Mouse (Mus musculus) thymus, postnatal 10 days (tissue): ENCODE results near the gene Abat.
A peak's percentile ranks its signal among the peaks of the same experiment; 100 is the strongest.

Source experiments
- DNase-seq, 2 experiments: peaks; one replicate each; pipeline ENCODE4 v3.0.0; 2021; ENCODE audit warnings: low spot score in 2 of 2

Abat gene

DNA sequence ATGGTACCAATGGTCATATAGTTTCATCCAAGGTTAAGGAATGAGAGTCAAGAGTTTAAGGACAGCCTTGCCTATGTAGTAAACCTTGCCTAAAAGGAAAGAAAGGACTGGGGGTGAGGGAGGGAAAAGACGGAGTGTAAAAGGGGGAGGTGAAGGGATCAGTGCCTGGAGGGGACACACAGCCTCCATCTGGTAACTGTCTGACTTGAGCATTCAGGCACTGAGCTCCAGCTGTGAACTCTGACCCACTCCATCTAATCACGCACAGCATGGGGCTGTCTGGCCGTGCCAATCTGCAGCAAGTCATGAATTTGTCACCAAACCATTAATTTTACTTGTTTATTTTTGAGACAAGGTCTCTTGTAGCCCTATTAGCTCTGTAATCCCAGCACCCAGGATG, 60.5 kb downstream of the Abat start:
- DNase-seq, result no peak

DNA sequence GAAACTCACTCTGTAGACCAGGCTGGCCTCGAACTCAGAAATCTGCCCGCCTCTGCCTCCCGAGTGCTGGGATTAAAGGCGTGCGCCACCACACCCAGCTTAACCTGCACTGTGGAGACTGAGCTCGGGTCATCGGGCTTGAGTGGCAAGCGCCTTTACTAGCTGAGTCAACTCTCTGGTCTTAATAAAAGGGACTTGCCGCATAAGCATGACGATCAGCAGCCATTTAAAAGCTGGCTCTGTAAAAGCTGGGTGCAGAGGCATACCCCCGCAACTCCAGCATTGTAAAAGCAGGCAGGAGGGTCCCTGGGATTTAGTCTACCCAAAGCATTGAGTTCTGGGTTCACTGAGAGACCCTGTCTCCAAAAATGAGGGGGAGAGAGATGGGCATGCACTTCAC, 61.1 kb downstream of the Abat start:
- DNase-seq, result no peak

DNA sequence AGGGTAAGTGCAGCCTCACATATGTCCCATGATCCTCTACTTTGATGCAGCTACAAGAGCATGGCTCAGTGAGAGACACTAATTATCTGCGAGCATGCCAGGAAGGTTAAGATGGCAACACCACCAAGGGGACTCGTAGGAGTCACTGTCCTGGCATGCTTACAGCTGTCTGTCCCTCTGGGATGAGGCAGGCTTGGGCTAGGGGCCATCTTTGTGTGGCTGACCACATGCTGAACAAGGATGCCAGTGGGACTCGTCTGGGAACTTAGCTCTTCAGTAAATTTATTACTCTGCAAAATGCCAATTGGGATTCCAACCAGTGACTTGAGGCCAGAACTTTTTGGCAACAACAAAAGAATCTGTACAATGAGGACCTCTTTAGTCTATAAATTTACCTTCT, 62.9 kb downstream of the Abat start:
- DNase-seq, result no peak

DNA sequence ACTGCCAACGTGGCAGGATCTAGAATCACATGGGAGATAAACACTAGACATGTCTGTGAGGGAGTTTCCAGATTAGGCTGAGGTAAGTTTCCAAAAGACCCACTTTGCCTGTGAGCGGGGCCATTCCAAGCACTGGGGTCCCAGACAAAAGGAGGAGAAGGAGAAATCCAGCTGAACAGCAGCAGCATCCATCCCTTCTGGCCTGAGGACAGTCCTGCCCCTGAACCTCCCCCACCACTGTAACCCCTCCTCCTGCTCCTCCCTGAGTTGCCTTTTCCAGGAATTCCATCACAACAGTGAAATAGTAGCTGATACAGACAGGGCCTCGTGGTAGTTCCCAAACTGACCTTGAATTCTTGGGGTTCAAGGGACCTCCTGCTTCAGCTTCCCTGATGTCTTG, 63.7 kb downstream of the Abat start:
- DNase-seq, result no peak

DNA sequence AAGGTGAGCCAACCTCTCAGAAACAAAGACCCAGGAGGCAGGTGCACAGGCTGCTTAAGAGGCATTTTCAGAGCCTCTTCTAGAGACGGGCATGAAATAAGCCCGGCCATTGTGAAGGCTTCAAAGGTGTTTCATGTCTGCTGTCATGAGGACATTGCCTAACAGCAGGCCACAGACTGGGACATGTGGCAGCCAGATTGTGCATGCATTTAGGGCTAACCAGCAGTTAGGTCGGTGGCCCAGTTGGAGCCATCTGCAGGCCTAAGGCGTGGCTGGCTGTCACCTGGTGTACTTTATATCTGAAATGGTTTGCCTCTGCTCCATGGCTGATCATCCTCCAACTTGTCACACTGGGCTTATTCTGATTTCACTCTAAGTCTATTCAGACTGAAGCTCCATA, 65.1 kb downstream of the Abat start:
- no peak for DNase-seq

DNA sequence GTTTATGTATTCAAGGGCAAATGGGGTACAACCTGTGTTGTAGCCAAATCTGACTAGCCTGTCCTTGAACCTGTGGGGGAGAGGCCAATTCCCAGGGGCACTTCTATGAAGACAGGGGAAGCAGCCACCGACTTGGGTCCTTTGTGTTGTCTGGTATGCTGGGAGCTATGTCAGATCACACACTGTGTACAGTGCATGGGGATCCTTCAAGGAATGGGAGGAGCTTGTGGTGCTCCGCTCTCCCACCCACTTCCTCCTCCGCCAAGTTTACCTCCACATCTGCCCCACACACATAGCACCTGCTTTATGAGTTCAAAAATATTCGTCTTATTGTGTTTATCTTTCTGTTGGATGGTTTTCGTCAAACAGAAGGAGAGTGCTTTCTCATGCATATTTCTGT, 66.3 kb downstream of the Abat start:
- peak; percentile 54 to 55 for DNase-seq

DNA sequence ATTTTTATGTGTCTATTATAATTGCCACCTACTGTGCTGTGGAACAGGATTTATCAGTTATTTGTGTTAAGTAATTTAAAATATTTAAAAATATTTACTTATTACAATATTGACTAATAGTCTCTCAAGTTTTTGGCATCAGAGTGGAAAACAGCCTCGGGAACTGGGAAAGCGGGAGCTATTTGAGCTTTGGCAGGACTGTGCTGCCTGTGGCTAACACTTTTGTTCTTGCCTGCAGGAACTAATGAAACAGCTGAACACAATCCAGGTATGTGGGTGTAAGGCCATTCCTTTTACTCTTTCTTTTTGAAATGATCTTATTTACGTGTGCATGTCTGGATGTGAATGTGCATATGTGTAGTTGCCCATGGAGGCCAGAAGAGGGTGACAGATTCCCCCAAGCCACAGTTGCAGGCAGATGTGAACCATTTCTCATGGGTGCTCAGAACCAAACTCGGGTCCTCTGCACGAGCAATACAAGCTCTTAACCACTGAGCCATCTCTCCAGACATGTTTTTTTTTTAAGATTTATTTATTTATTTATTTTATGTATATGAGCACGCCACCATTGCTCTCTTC, 68.5 kb downstream of the Abat start:
- no peak for DNase-seq

DNA sequence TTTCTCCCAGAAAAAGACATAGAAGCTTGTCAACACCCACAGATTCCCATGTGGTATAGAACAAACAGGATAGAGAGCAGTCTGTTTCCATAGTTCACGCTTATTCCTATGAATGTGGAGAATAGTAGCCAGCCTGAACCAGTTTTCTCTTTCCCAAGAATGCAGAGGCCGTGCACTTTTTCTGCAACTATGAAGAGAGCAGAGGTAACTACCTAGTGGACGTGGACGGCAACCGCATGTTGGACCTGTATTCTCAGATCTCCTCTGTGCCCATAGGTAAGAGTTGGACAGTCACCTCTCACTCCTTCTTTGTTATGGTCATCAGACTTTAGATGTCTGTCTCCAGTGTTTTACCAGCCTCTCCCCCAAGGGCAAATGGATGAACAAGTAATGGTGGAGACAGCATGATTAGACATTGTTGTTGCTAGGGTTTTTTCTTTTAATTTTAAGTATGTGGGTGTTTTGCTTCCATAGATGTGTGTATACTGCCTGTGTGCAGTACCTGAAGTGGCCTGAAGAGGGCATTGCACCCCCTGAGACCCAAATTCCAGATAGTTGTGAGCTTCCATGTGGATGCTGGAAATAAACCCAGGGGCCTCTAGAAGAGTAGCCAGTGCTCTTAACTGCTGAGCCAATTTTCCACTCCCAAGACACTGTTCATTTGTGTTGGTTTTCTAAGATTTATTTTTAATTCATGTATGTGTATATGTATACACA, 69.5 kb downstream of the Abat start:
- no peak for DNase-seq

DNA sequence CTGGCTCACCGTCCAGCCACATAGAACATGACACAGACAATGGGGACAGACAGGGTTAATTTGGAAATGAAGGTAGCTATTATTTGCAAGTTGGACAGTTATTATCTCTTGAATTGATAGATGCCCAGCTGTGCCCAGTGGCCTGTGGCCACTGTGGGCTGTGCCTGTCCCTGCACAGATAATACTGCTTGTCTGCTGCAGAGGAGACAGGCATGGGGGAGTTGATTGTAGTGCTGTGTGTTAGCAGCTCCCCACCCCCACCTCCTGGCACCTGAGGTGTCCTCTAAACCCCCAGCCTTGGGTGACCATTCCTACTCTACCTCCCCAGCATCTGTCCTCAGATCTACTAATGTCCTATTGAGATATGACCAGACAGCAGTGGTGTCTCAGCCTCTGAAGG, 71.0 kb downstream of the Abat start:
- no peak for DNase-seq

DNA sequence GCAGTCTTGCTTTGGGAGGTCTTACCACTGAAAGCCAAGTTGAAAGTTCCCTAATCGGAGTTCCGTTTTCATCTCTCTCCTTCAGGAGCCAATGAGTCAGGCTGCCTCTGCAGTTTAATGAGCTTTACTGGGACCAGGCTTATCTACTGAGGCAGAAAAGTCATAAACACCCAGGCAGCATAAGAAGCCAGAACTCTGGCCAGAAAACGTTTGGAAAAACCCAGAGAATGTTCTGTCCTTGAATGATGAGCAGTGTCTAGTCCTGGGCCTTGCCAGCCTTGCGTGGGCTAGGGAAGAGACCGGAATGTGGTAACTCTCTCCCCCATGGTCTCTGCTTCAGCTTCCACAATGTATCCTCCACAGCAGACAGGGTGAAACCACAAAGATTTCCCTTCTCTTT, 71.8 kb downstream of the Abat start:
- no peak for DNase-seq

DNA sequence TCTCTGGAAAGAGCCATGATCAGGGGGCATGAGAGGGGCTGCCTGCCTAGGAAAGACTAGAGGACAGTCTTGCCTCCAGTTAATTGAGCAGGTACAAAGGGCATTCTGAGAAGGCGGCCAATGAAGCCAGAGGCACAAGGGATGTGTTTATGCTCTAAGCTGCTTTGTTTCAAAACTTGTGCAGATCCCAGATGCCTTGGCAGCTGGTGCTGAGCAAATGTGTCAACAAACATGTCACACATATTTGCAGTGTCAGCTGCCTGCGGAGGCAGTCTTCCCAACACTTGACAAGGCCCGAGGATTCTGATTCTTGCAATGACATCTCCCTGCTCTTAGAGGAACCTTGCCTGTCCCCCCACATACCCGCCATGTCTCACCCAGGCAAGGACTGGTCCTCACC, 82.2 kb downstream of the Abat start:
- DNase-seq, result no peak

DNA sequence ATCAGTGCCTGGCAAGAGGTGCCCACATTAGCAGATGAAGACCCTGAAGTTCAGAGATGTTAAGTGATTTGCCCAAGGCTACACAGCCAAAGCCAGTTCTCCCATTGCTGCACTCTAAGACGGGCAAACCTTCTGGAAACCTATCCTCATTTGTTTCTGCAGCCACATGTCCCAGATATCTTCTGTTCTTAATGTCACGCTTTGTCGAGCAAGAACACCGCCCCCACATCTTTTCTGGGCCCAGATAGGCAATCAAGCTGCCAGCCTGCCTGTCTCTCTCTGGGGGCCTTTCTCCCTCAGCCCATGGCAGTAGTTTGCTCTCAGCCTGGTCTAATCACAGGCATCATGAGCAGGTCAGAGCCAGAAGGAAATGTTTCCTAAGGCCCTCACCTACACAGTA, 83.1 kb downstream of the Abat start:
- DNase-seq, result no peak

DNA sequence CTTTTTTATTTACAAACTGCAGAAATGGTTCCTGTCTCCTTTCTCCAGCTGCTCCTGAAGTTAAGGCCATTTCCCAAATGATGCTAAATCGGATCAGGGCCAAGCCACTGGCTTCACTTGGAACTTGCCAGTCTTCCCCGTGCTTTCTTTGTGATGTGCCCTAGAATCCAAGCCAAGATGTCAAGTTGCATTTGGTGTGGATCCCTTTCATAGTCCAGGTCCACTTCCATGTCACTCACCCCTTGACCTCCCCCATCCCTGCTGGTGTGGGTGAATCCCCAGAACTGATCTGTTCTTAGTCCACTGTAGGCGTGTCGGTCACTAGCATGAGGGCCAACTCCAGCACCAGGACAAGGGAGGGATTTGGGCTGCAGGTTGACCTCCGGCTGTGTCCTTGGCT, 84.3 kb downstream of the Abat start:
- no peak for DNase-seq

DNA sequence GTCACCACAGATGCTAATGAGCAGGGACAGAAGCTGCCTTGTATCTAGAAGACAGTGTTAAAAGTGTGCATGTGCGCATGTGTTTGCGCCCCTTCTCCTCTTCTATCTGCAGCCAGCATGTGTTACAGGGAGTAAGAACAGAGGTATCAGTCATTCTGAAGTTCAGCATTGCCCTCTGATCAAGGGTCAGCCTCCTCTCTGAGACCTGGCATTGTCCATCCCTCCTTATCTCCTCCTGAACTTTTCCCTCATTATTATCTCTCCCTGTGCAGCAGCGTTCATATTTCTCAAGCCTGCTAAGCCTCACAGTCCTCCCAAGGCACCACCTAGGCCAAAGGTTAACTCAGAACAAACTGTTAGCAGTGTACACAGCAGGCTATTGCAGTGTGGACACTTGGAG, 90.6 kb downstream of the Abat start:
- no peak for DNase-seq

DNA sequence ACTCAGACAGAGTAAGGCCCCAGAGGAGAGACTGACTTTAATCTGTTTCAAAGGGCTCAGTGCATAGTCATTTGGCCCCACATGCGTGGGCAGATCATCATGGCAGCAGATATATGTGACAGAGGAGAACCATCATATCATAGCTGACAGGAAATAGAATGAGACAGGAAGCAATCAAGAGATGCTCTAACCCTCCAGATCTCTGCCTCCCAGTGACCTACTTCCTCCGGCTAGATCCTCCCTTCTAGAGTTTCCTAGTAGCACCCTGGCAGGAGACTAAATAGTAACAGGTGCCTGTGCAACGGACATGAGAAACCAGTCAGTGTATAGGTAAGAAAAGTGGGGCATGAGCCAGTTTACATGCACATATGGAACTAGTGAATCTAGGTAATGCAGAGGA, 97.2 kb downstream of the Abat start:
- peak; percentile 50 to 57 for DNase-seq

DNA sequence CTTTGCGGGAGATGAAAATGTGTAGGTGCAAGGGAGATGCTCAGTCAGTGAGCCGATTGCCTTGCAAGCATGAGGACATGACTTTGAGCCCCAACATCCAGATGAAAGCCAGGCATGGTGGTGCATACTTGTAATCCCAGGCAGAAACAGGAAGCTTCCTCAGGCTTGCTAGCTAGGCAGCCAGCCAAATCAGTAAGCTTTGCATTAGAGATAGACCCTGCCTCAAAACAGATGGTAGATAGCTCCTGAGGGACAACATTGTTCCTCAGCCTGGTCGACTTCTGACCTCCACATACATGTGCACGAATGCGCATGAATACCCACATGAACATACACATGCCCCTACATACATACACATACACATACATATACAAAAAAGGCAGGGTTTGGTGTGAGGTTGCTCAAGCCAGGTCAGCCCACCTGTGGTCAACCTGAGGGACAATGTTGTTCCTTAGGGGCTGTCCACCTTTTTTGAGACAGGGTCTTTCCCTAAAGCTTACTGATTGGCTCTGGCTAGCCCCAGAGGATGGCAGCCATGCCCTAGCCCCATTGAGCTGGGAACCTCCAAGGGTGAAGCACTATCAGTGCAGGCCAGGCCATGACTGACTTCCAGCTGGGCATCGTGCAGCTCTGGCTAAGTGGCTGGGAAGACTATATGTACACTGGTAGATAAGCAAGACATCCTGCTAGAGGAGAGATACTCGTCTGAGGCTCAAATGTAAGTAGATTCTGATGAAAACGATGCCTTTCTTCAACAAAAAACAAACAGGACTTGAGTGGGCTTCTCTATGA, 99.2 kb downstream of the Abat start:
- no peak for DNase-seq

DNA sequence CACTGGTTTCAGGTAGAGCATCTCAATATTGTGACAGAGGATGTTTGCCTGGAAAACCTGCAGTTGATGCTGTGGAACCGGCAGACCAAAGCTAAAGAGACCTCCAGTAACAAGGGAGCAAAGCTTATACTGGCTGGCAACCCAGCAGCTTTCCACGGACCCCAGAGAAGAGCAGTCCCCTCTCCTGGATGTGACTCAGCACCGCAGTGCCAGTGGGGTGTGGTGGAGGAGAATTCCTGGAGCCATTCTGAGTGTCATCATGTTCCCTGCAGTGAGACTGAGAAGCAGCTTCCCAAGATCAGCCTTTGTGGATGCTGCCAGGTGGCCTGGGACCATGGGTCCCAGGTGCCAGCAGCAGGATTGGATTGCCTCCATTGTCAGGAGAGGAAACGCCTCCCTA, 99.8 kb downstream of the Abat start:
- DNase-seq, result no peak

DNA sequence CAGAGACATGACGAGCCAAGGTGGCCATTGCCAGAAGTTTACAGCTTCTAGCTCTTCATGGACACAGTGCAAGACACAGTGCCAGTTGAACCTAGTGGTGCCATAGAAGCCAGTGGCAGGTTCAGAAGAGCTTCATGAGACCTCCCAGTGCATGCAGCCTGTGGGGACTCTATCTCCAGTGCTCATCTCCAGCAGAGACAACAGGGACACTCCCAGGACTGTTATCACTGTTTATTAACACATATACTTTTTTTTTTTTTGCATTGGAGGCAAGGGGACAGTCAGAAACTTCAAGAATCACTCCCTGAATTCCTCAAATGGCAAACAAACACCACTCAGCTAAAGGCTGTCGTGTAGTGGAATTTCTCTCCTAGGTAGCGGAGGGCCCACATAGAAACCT, 100.2 kb downstream of the Abat start:
- DNase-seq, result no peak

DNA sequence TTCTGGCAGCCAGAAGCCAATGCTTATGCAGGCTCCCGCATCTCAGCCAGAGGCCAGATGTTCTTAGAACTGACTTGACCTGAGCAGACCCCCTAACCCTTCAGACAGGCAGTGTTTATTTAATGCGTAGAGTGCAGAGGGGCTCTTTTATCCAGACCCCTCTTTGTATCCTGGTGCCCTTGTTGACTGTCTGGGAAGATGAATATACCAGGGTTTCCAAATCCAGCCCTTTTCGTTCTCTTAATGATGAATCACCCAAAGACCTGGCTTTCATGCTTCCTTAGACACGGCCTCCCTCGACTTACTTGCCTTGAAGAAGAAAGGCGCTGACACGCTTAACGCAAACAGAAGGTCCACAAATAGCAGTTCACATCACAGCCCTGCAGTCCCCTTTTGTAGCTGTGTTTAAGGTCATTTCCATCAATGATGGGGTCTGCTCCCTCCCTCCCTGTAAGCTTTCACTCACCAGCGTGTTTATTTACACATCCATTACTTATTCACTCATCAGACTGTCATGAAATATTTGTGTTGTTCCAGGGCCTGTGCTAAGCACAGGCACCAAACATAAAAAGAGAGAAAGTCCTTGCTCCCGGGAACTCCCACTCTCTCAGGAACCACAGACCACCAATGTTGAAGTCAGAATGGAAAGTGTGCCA, 106.6 kb downstream of the Abat start:
- no peak for DNase-seq

DNA sequence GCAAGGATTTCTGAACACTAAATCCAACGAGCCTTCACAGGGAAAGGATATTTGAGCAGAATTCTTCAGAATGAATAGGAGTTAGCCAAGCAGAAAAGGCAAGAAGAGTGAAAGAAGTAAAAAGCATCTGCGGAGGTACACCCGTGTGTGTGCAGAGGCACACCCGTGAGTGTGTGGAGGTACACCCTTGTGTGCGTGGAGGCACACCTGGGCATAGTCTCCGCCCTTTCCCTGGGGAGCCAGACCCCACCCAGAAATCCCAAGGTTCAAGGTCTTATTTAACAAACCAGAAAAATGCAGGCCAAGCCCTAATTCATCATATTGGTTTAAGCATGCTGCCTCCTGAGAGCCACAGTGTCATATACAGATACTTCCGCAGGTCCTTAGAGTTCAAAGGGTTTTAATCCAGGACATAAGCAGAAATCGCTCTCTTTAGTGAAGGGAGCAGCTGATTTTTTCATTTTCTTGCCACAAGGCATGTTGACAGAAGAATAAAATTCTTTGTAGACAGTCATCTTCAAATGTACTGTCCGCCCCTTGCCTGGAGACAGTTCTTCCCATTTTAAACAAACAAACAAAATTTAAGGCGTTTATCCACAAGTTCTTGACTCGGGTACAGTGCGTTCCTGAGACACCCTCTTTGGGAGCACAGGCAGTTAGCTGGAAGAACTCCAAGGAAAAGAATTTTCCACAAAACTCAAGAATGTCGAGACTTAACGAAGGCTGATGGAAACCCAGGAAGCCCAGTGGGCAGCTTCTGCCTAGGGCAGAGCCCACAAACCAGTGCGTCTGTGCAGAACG, 107.3 kb downstream of the Abat start:
- no peak for DNase-seq

DNA sequence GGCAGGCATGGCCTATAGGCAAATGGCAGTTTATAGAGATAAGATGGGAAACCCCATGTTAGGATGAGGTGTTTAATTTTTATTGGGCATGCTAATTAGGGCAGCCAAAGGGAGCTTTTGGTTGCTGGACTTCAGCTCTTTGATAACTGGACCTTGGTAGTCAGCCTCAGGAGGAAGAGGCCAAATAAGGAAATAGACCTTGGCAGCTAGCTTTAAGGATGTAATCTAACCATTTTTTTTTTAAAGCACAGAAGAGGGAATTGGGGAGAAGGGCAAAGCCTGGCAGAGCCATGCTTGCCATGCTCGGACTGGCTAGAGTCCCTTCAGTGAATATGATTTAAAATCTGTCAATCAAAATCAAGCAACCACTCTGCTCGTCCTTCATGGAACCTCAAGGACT, 117.2 kb downstream of the Abat start:
- no peak for DNase-seq

DNA sequence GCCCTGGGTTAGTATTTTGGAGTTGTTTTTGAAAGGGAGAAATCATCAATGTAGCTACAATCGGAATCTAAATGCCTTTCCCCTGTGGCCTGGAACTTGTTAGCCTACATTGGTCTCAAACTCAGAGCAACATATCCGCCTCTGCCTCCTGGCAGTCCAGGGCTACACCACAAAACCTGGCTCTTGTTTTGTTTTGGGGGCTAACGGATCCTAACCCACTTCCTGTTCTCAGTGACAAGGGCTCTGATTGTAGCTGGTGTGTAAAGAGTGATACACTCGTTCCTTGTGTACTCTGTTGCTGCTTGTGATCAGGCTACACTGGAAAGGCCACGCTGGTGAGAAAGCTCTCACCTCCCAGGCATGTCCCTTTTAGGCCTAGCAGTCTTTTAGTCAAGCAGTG, 118.2 kb downstream of the Abat start:
- DNase-seq, result peak in 1 of 2 experiments; percentile 19
